Comparison of ENCODE assay signal across 8 mouse cellular contexts in the genomic region with DNA sequence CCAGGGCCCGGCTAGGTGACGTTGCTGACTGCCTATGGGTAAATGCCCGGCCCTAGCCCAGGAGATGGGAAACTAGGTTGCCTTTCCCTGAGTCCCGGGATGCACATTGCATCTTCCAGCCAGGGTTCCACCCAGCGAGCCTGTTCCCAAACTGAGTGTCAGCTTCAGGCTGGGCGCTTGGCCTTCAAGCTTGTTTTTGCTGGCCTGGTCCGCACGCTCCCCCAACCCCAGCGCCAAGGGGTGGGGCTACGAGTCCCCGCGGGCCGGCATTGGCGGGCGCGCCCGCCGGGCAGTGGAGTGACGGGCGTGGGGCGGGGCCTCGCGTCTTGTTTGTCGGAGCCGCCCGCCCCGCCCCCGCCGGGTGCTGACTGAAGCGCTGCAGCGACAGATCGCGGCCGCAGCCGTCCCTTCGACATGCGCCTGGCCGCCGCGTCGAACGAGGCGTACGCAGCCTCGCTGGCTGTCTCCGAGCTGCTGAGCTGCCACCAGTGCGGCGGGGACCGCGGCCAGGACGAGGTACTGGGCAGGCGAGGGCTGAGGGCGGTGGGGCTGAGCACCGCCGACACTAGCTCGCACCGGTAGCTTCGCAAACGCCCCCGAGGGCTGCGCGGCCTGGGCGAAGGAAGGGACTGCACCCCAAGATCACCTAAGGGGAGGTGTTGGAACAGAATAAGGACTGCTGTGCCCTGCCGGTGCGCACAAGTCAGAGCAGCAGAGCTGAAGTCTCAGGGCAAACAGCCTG.
DNase-seq lines count a peak whose midpoint lies in the region; ATAC-seq and TF ChIP-seq lines count a peak whose summit lies in the region.

No protein-coding gene starts in this region.

- DNase-seq in c-Kit-positive CD71-positive TER-119-negative erythroid progenitor cells, embryonic 14.5 days (ENCODE audit: low read depth): peak; percentile 89
- DNase-seq in forebrain, embryonic 11.5 days (ENCODE audit: low spot score): peak; percentile 99
- DNase-seq in kidney, postnatal 25 days: peak; percentile 98 to 99
- peak; percentile 88 to 93 (median 91) for DNase-seq in liver, embryonic 14.5 days (ENCODE audit: low read depth in 3 of 3, low spot score in 3 of 3)
- peak; percentile 94 for DNase-seq in neural tube, embryonic 10.5 days (ENCODE audit: extremely low spot score, low spot score)

- no peak for TF ChIP-seq CTCF in E14TG2a.4 (conservative IDR thresholded peaks at IDR 0.05; ENCODE audit: low read length)
- TF ChIP-seq CTCF in liver, embryonic 14.5 days (IDR thresholded peaks at IDR 0.05; ENCODE audit: low read depth): peak; percentile 43

- TF ChIP-seq EP300 in liver, embryonic 14.5 days (IDR thresholded peaks at IDR 0.05; ENCODE audit: low read depth): no peak

- H3K4me1 ChIP-seq in E14TG2a.4 (replicated peaks; ENCODE audit: low read depth, low read length): peaks cover 22% of the 10 kb centered on the region
- H3K4me1 ChIP-seq in forebrain, embryonic 11.5 days (replicated peaks; ENCODE audit: control insufficient read depth, insufficient read depth, low read length): 0 out of 2 replicates have a peak, but pooled peaks cover 2% of the 10 kb centered on the region
- H3K4me1 ChIP-seq in heart, embryonic 16.5 days (ENCODE audit: control insufficient read depth, insufficient read depth, low read length): peaks cover 26% of the 10 kb centered on the region
- peaks cover 11 to 13% of the 10 kb centered on the region in 2 experiments for H3K4me1 ChIP-seq in liver, embryonic 14.5 days (replicated peaks; ENCODE audit: control insufficient read depth in 2 of 2, insufficient read depth in 2 of 2, low read length in 1 of 2)
- H3K4me1 ChIP-seq in stomach, embryonic 15.5 days: peaks cover 7% of the 10 kb centered on the region

- peak overlapping the region; percentile 79 for H3K27ac ChIP-seq in forebrain, embryonic 11.5 days (ENCODE audit: low read depth, low read length)
- peak overlapping the region; percentile 99 for H3K27ac ChIP-seq in heart, embryonic 16.5 days (ENCODE audit: low read length)
- H3K27ac ChIP-seq in liver, embryonic 14.5 days: peak overlapping the region; percentile 97
- peak overlapping the region; percentile 89 for H3K27ac ChIP-seq in stomach, embryonic 15.5 days

- H3K9me3 ChIP-seq in E14TG2a.4 (ENCODE audit: low read length): no peaks in the 10 kb centered on the region
- H3K9me3 ChIP-seq in forebrain, embryonic 11.5 days (ENCODE audit: control insufficient read depth, low read length): no peaks in the 10 kb centered on the region
- H3K9me3 ChIP-seq in heart, embryonic 16.5 days (replicated peaks; ENCODE audit: control insufficient read depth, low read length): no peaks in the 10 kb centered on the region
- no peaks in the 10 kb centered on the region for H3K9me3 ChIP-seq in liver, embryonic 14.5 days (ENCODE audit: control insufficient read depth, low read length)
- H3K9me3 ChIP-seq in stomach, embryonic 15.5 days: no peaks in the 10 kb centered on the region

- H3K4me2 ChIP-seq in forebrain, embryonic 11.5 days (ENCODE audit: low read depth, low read length, severe bottlenecking): peak overlapping the region; percentile 83
- peak overlapping the region; percentile 88 for H3K4me2 ChIP-seq in heart, embryonic 16.5 days (ENCODE audit: low read depth, low read length)
- H3K4me2 ChIP-seq in liver, embryonic 14.5 days (ENCODE audit: low read depth): peak overlapping the region; percentile 94
- peak overlapping the region; percentile 90 for H3K4me2 ChIP-seq in stomach, embryonic 15.5 days

- ATAC-seq in forebrain, embryonic 11.5 days (replicated peaks; ENCODE audit: low FRiP score): peak; percentile 98
- ATAC-seq in heart, embryonic 16.5 days (replicated peaks; ENCODE audit: extremely low read depth, insufficient read depth, low FRiP score): peak; percentile 98
- peak; percentile 96 for ATAC-seq in liver, embryonic 14.5 days (ENCODE audit: insufficient read depth)
- ATAC-seq in stomach, embryonic 15.5 days (ENCODE audit: insufficient read depth, low FRiP score, low read depth): peak; percentile 96

- no peaks in the 10 kb centered on the region for H3K36me3 ChIP-seq in E14TG2a.4 (ENCODE audit: insufficient read depth, low read length)
- no peaks in the 10 kb centered on the region for H3K36me3 ChIP-seq in forebrain, embryonic 11.5 days (ENCODE audit: control insufficient read depth, insufficient read depth, low read length)
- no peaks in the 10 kb centered on the region for H3K36me3 ChIP-seq in heart, embryonic 16.5 days (ENCODE audit: control insufficient read depth, insufficient read depth)
- no peaks in the 10 kb centered on the region for H3K36me3 ChIP-seq in liver, embryonic 14.5 days (replicated peaks; ENCODE audit: control insufficient read depth, insufficient read depth, low read depth)
- H3K36me3 ChIP-seq in stomach, embryonic 15.5 days: no peaks in the 10 kb centered on the region

- peak overlapping the region; percentile 74 for H3K9ac ChIP-seq in forebrain, embryonic 11.5 days (ENCODE audit: low read length)
- peak overlapping the region; percentile 96 for H3K9ac ChIP-seq in heart, embryonic 16.5 days (ENCODE audit: low read length)
- peak overlapping the region; percentile 97 for H3K9ac ChIP-seq in liver, embryonic 14.5 days (replicated peaks)
- peak overlapping the region; percentile 69 for H3K9ac ChIP-seq in stomach, embryonic 15.5 days

- H3K4me3 ChIP-seq in E14TG2a.4 (replicated peaks; ENCODE audit: low read length): peak overlapping the region; percentile 87
- peak overlapping the region; percentile 51 for H3K4me3 ChIP-seq in forebrain, embryonic 11.5 days (ENCODE audit: low read depth, low read length)
- H3K4me3 ChIP-seq in heart, embryonic 16.5 days (ENCODE audit: low read length): peak overlapping the region; percentile 84
- peak overlapping the region; percentile 76 to 97 for H3K4me3 ChIP-seq in liver, embryonic 14.5 days (ENCODE audit: insufficient read depth in 1 of 2, low read depth in 2 of 2, low read length in 2 of 2)
- peak overlapping the region; percentile 64 for H3K4me3 ChIP-seq in stomach, embryonic 15.5 days (replicated peaks)

- peaks cover 6% of the 10 kb centered on the region for H3K27me3 ChIP-seq in E14TG2a.4 (ENCODE audit: insufficient read depth, low read length)
- no peaks in the 10 kb centered on the region for H3K27me3 ChIP-seq in forebrain, embryonic 11.5 days (ENCODE audit: control insufficient read depth, insufficient read depth, low read length)
- no peaks in the 10 kb centered on the region for H3K27me3 ChIP-seq in heart, embryonic 16.5 days (ENCODE audit: control insufficient read depth, insufficient read depth, low read length)
- H3K27me3 ChIP-seq in liver, embryonic 14.5 days (ENCODE audit: control insufficient read depth, insufficient read depth, low read length): no peaks in the 10 kb centered on the region
- no peaks in the 10 kb centered on the region for H3K27me3 ChIP-seq in stomach, embryonic 15.5 days (replicated peaks)

- WGBS in forebrain, embryonic 11.5 days: 1% methylated on average over 63 of the region's 65 CpGs
- WGBS in heart, embryonic 16.5 days: 1% methylated on average over 62 of the region's 65 CpGs
- 1% methylated on average over 65 of the region's 65 CpGs for WGBS in liver, embryonic 14.5 days (ENCODE audit: insufficient replicate concordance)
- whole genome bisulfite sequencing in stomach, embryonic 15.5 days: under 1% methylated on average over 65 of the region's 65 CpGs

Comparison
In these comparisons a context has a peak if more than half of its experiments do, and no peak if none do; other contexts are left out.
1. Peak in every context shown above with its lines: DNase-seq, ATAC-seq, H3K4me3 ChIP-seq and H3K27ac ChIP-seq.